Mouse (Mus musculus) c-Kit-positive CD71-positive TER-119-positive erythroid progenitor cells, embryonic 14.5 days (primary cell): ENCODE measurements at regions not wholly inside any gene's neighbourhood (a gene's known extent, or its start where the extent isn't known, plus 50 kb on each side); places are given as distances from the start of the nearest gene placed in this dataset.
"Not testable (repeated sequence)": the region's sequence is repeated elsewhere in the genome, so short reads cannot be mapped to it uniquely, and the experiment has no call there.

Experiments used
- DNase-seq: peaks from one replicate; pipeline ENCODE4 v3.0.0-alpha.2; 2013; ENCODE audit warnings: low spot score

DNA sequence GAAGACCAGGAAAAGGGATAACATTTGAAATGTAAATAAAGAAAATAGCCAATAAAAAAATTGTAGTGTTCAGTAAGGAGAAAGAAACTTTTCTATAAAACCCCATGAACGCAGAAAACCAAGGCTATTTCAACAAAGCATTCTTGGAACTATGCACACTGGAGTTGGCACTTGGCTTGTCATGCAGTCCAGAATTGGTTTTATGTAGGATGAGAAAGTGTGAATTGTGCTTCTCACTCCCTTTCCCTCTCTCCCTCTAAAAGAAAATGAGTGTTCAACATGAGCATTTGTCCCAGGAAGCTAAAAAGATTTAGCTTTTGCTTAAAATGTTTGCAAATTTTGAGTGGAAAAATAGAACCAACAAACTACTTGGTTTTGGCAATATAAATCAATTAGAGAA, 841.6 kb upstream of the Adam24 start:
- no peak for DNase-seq

DNA sequence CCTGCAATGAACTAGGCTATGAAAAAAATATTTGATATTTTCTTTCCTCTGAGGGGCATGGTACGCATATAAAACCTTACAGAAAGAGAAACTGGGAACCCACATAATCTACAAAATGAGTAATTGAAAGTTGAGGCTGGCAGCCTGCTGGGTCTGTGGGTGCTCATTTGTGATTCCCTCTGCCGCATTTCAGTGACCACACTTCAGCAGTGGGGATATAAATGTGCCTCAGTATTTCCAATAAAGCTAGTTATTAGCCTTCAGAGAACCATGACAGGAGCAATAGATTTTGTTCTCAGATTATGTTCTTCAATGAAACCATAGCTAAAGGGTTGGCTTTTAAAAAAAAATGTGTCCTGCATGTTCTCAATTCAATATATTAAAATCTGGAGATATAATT, 828.0 kb upstream of the Adam24 start:
- no peak for DNase-seq

- DNase-seq, result no peak
Measured at GRCm38 (mm10) chr8:39862544-39862943, 812.3 kb upstream of the Adam24 start.

DNA sequence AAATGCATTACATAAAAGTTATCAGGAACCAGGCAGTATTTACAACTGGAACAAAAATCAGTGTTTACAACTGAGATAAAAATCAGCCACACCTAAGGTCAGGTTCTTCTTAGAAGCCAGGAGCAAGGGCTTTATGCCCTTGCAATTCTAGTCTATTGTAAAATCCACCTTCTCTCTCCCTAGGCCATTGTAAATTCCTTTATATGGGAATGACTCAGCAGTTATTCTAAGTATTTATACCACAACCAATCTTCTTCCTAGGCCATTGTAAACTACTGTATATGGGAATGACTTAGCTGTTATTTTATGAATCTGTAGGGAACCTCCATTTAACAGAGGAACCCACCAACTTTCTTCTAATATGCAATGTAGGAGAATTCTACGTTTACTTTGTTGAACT, 772.6 kb upstream of the Adam24 start:
- no peak for DNase-seq

- DNase-seq, result no peak
Measured at GRCm38 (mm10) chr8:39912926-39913325, 762.0 kb upstream of the Adam24 start.

- DNase-seq, result no peak
Measured at GRCm38 (mm10) chr8:39921336-39921735, 753.5 kb upstream of the Adam24 start.

DNA sequence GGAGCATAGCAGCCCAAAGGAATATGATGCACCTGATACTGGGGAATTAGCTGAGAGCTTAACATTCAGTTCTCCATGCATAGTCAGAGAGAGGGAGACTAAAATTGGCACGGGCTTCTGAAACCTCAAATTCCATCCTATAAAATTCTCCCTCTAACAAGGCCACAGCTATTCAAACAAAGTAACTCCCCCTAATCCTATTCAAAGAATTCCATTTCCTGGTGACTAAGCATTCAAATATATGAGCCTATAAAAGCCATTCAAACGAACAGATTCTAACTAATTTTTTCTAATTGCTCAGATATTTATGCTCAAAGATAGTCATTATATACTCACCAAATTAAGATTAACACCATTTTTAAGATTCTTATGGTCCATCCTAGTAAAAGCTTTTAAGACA, 751.1 kb upstream of the Adam24 start:
- DNase-seq, result no peak

- DNase-seq, result no peak
Measured at GRCm38 (mm10) chr8:39950178-39950896, 724.5 kb upstream of the Adam24 start.

DNA sequence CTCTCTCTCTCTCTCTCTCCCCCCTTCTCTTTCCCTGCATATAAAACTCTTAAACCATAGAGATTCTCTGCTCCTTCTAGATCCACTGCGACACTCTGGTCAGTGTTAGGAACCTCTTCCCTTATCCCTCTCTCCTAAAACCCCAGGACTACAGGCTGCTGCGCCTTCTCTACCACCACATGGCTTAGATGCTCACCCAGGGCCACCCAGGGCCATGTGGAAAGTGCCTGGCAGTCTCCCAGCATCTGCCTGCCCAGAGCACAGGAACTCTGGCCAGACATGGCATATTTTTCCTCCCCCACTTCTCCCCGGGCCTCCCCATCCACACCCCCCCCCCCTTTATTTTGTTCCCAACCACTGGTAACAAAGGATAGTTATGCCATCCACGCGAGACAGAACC, 720.4 kb upstream of the Adam24 start:
- DNase-seq, result no peak

DNA sequence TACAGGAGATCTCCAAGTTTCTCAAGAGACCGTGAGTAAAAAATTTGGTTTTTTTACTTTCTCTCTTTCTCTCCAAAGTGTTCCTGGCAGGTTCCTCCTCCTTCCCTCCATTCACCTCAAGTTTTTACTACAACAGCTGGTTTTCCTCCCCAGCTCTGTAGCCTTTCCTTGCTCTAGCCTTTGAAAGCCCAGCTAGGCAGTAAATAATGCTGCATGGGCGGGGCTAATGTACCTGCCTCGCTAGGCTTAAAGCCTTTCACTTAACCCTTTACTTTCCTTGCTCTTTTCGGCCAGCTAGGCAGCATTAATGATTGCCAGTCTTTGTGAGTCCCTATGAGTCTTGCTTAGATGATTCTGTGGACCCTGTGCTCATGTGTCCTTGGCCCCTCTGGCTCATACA, 720.0 kb upstream of the Adam24 start:
- DNase-seq, result no peak

GRCm38 (mm10) chr8:40005207-40005837, 669.6 kb upstream of the Adam24 start:
- DNase-seq, result no peak

DNA sequence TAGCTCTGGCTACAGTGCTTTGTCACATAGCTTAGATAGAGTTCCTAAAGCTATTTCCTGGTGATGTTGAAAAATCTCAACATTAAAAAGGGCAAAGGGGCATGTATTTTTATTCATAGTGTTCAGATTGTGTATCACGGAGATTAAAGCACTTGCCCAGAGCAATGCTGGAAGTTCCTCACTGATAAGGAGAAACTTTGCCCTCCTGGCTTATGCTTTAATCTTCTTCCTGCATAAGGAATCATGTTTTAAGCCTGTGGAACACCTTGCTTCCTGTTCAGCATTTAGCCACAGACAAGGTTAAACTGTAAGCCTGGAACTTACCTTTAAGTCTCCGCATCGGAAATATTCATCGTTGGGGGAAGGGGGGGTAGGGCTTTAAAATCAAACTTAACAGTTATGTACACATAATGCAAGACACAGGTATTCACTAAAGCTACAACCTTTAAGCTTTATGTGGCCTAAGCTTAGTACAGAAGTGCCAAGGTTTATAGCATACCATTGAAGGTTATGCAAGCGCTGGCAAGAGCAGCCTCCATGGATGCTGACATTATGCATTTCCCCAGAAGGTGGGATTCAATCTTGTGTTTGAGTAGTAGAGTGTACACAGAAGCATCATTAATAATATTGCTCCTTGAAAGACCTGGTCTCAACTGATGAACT, 655.5 kb upstream of the Adam24 start:
- DNase-seq, result no peak

GRCm38 (mm10) chr8:40064145-40064544, 610.7 kb upstream of the Adam24 start:
- no peak for DNase-seq

GRCm38 (mm10) chr8:40071131-40071530, 603.7 kb upstream of the Adam24 start:
- no peak for DNase-seq

- DNase-seq, result not testable (repeated sequence)
Measured at GRCm38 (mm10) chr8:40080976-40081375, 593.9 kb upstream of the Adam24 start.

- DNase-seq, result no peak
Measured at GRCm38 (mm10) chr8:40084129-40084528, 590.7 kb upstream of the Adam24 start.

DNA sequence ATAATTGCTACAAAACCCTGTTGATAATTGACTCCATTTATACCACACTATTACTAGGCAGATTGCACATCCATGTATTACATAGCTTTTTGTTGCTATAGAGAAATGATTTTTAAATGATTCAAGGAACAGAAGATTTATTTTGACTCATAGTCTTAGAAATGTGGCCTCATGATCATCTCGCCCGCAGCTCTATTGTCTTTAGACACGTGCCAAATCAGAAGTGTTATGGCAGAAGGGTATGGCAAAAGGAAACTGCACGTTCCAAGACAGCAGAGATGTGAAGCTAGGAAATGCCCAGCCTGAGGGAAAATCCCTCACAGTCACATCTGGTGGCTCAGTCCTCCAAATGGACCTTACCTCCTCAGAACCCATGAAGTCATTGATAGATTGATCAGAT, 585.5 kb upstream of the Adam24 start:
- no peak for DNase-seq

DNA sequence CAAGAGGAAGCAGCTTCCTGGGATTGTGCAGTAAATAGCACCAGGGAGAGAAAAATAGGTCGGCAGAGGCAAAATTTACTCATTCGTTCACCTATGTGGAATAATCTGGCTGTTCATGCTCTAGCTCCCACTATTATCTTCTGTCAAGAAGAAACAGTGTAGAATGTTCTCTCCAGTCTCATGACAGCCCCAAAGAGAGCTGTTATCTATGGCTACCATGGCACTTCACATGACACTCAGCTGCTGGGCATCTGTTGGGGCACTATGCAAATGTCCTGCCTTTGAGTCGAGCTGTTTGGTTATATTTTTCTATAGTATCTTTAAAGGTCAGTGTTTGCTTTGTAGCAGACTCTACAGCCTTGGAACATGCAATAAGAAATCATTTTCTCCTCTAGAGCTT, 550.5 kb upstream of the Adam24 start:
- no peak for DNase-seq

GRCm38 (mm10) chr8:40127141-40127540, 547.7 kb upstream of the Adam24 start:
- no peak for DNase-seq

DNA sequence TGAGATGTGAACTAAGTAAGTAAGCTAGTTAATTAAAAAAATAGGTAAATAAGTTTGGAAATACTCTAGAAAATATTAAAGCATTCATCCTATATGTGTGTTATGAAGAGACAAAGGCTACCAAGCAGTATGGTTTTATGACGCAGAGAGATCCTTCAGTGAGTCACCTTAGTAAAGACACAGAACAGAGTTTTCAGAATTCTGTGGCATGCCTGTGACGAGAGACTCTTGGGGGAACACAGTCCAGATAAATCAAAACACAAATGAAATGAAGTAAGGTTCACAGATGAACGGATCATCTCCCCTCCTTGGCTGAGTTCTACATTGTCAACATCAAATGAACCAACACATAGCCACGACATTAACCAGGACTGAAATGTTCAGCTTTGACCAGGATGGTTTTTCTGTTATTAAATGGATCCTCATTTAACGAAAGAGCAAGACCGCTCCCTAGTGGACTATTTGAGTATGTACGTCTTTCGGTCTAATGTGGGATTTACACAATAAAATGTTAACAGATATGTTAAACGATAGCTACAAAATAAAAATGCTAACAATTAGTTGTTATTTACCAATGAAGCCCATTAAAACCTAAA, 542.1 kb upstream of the Adam24 start:
- peak; percentile 0 for DNase-seq

DNA sequence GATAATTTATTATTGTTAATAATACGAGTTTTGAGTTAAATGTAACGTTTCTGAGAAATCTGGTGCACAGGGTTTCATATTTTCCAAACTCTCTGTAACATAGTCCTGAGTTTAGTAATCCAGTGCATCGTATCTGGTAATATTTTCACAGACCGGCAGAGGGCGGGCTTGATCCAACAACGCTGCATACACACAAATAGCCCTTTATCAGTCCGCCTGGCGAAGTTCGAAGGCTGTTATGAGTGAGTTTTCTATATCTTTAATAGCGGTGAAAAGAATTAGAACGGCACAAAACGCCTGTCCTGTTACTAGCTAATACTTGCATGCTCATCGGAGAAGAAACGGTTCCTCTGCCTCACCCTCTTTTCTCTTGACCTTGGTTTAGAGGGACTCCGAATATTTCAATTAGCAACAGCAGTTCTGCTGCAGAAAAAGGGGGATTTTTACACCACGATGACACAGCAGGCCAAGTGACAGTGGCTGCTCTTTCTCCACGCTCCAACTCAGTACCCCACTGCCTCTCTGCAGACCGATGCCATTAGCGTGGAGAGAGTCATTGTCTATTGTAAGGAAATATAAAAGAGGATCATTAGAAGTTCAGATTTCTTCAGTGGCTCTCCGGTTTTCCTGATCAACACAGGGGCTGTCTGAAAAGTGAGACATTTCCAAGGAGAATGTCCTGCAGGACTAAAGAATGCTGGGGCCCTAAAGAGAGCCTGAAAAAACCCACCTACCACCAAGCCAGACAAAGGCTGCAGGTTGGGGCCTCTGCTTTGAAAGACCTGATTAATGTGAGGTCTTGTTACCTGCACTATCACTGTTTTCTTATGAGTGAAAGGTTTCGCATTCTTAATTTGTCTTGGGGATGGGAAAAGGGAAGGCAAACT, 523.7 kb upstream of the Adam24 start:
- peak; percentile 24 for DNase-seq

GRCm38 (mm10) chr8:40152451-40152850, 522.4 kb upstream of the Adam24 start:
- DNase-seq, result no peak
